Mouse (Mus musculus) left cerebral cortex, adult 18-20 months (tissue): ENCODE measurements at regions not wholly inside any gene's neighbourhood (a gene's known extent, or its start where the extent isn't known, plus 50 kb on each side); places are given as distances from the start of the nearest gene placed in this dataset.

Source experiments
- DNase-seq, 2 experiments: peaks; one replicate each; pipeline ENCODE4 v3.0.0; 2021 to 2022; ENCODE audit warnings: low spot score in 2 of 2, mixed read lengths in 1 of 2

GRCm38 (mm10) chr11:52703391-52703790 lies 61.0 kb upstream of the Fstl4 start:
- no peak for DNase-seq
